ENCODE assay signal across 12 mouse cellular contexts in genomic region chr12:17040567-17040966, GRCm38 (mm10). TPM values are rescaled to one million over a fixed set of nuclear protein-coding genes. Genes with fewer than 3 reads are reported as not detected.
"Had no signal": no experiment of that assay in that cellular context is flagged by ENCODE, and none has a peak within 500 bp of the region (broad histone marks: within the 10 kb centered on the region; RNA-seq: fewer than 3 reads in every experiment).

No protein-coding gene starts in this region.

- H3K9me3 ChIP-seq: limb, embryonic 10.5 days; liver, embryonic 15.5 days; midbrain, embryonic 12.5 days; neural tube, embryonic 15.5 days had no signal

- H3K27me3 ChIP-seq: liver, embryonic 15.5 days; midbrain, embryonic 12.5 days had no signal

- H3K9ac ChIP-seq: liver, embryonic 15.5 days; midbrain, embryonic 12.5 days; neural tube, embryonic 15.5 days had no signal

- H3K4me1 ChIP-seq: liver, embryonic 15.5 days had no signal

- H3K27ac ChIP-seq: limb, embryonic 10.5 days; liver, embryonic 15.5 days; macrophage; midbrain, embryonic 12.5 days; neural tube, embryonic 15.5 days; stomach, postnatal 0 days had no signal

- H3K4me3 ChIP-seq: limb, embryonic 10.5 days; liver, embryonic 15.5 days; megakaryocyte, embryonic 14.5 days; midbrain, embryonic 12.5 days; neural tube, embryonic 15.5 days had no signal

- H3K36me3 ChIP-seq: limb, embryonic 10.5 days; liver, embryonic 15.5 days; midbrain, embryonic 12.5 days; neural tube, embryonic 15.5 days had no signal

- H3K4me2 ChIP-seq: liver, embryonic 11.5 days; liver, embryonic 15.5 days; midbrain, embryonic 12.5 days; neural tube, embryonic 15.5 days had no signal

- DNase-seq: lung, adult 2 months; lung, postnatal 10 days; right cerebral cortex, adult 18-20 months; thymus, postnatal 4 days had no signal

RNA-seq across cellular contexts. Expression of gene 2410004P03Rik, which starts 29.0 kb away (rescaled TPM):
- polyA plus RNA-seq: liver, embryonic 15.5 days had no signal
